Mouse (Mus musculus): ENCODE results near the gene Atox1.

- TF ChIP-seq POLR2A (IDR thresholded peaks at IDR 0.05; ENCODE audit: insufficient read depth, low read depth, low read length) (no peak), CTCF (IDR thresholded peaks at IDR 0.05; ENCODE audit: insufficient read depth, low read depth, low read length) (no peak)
Measured at GRCm38 (mm10) chr11:55444772-55445171, 16.3 kb downstream of the Atox1 start.

Data from olfactory bulb, adult 2 months (tissue).